ENCODE assay signal across 15 mouse cellular contexts in the genomic region with DNA sequence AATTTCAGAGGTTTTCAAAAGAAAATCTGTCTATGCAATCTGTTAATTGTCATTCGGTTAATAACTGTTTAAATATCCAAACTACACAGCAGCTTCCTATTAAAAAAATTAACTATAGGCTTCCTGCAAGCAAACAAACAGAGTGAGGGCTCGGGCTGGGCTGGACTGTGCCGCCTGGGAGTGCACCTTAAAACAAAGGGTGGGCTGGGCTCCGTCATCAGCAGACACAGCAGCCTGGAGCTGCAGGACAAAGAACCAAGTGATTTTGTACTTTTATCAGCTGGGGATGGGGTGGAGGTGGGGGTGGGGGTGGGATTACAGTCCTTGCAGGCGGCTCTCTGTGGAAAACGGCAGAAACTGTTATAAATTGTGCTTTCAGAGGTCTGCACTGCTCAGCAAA.
A peak's percentile ranks its signal among the peaks of the same experiment; 100 is the strongest.
DNase-seq lines count a peak whose midpoint lies in the region; ATAC-seq and TF ChIP-seq lines count a peak whose summit lies in the region.
"Had no signal": no experiment of that assay in that cellular context is flagged by ENCODE, and none has a peak within 500 bp of the region (broad histone marks: within the 10 kb centered on the region; RNA-seq: fewer than 3 reads in every experiment).

No protein-coding gene starts in this region.

- no peak for TF ChIP-seq POLR2A in brain, embryonic 14.5 days (IDR thresholded peaks at IDR 0.05; ENCODE audit: borderline replicate concordance, extremely low read depth, insufficient read depth, insufficient read length, poor library complexity, severe bottlenecking)

- no peaks in the 10 kb centered on the region for H3K27me3 ChIP-seq in forebrain, embryonic 16.5 days (replicated peaks; ENCODE audit: control insufficient read depth, insufficient read depth, low read length)
- no peaks in the 10 kb centered on the region for H3K27me3 ChIP-seq in limb, embryonic 12.5 days
- H3K27me3 ChIP-seq in neural tube, embryonic 12.5 days (replicated peaks), result no peaks in the 10 kb centered on the region

- peak overlapping the region; percentile 83 for H3K27ac ChIP-seq in forebrain, embryonic 16.5 days (ENCODE audit: low read length)
- peak overlapping the region; percentile 85 for H3K27ac ChIP-seq in limb, embryonic 12.5 days
- H3K27ac ChIP-seq in neural tube, embryonic 12.5 days, result peak overlapping the region; percentile 38; the same call in 1 of the 2 replicates
- H3K27ac ChIP-seq: liver, embryonic 14.5 days had no signal

- no peak overlapping the region for H3K9ac ChIP-seq in forebrain, embryonic 16.5 days (replicated peaks; ENCODE audit: low read depth, low read length)
- H3K9ac ChIP-seq in limb, embryonic 12.5 days (replicated peaks), result 0 out of 2 replicates have a peak overlapping the region, but pooled peaks have one; percentile 28
- 0 out of 2 replicates have a peak overlapping the region, but pooled peaks have one; percentile 3 for H3K9ac ChIP-seq in neural tube, embryonic 12.5 days
- H3K9ac ChIP-seq: liver, embryonic 14.5 days had no signal

- H3K4me3 ChIP-seq in forebrain, embryonic 16.5 days (replicated peaks; ENCODE audit: low read length), result no peak overlapping the region
- no peak overlapping the region for H3K4me3 ChIP-seq in limb, embryonic 12.5 days (replicated peaks)
- H3K4me3 ChIP-seq in neural tube, embryonic 12.5 days, result no peak overlapping the region

- no peaks in the 10 kb centered on the region for H3K9me3 ChIP-seq in forebrain, embryonic 16.5 days (ENCODE audit: control insufficient read depth, low read length)
- no peaks in the 10 kb centered on the region for H3K9me3 ChIP-seq in limb, embryonic 12.5 days
- H3K9me3 ChIP-seq in neural tube, embryonic 12.5 days, result no peaks in the 10 kb centered on the region

- peaks cover 61% of the 10 kb centered on the region for H3K4me1 ChIP-seq in forebrain, embryonic 16.5 days (replicated peaks; ENCODE audit: control insufficient read depth, insufficient read depth, low read length)
- H3K4me1 ChIP-seq in limb, embryonic 12.5 days (replicated peaks), result peaks cover 58% of the 10 kb centered on the region
- peaks cover 51% of the 10 kb centered on the region for H3K4me1 ChIP-seq in neural tube, embryonic 12.5 days

- H3K4me2 ChIP-seq in forebrain, embryonic 16.5 days (ENCODE audit: low read length), result no peak overlapping the region
- H3K4me2 ChIP-seq in limb, embryonic 12.5 days, result no peak overlapping the region; the same call in 1 of the 2 replicates
- no peak overlapping the region; the same call in 1 of the 2 replicates for H3K4me2 ChIP-seq in neural tube, embryonic 12.5 days (replicated peaks)

- ATAC-seq in forebrain, embryonic 16.5 days, result peak; percentile 73
- 0 out of 2 replicates have a peak, but pooled peaks have one; percentile 66 for ATAC-seq in limb, embryonic 12.5 days (ENCODE audit: insufficient number of reproducible peaks, insufficient read depth, low FRiP score, low TSS enrichment, low read depth)
- peak; percentile 73 for ATAC-seq in neural tube, embryonic 12.5 days (ENCODE audit: low FRiP score, low read depth)
- ATAC-seq: CD4-positive, CD25-positive, alpha-beta regulatory T cell, adult 4 months had no signal

- no peaks in the 10 kb centered on the region for H3K36me3 ChIP-seq in forebrain, embryonic 16.5 days (ENCODE audit: control insufficient read depth, insufficient read depth)
- H3K36me3 ChIP-seq in limb, embryonic 12.5 days, result peaks cover 18% of the 10 kb centered on the region
- H3K36me3 ChIP-seq in neural tube, embryonic 12.5 days, result peaks cover 13% of the 10 kb centered on the region; the same call in 1 of the 2 replicates

- 12% methylated on average over 6 of the region's 6 CpGs for WGBS in forebrain, embryonic 16.5 days
- WGBS in limb, embryonic 12.5 days, result 13% methylated on average over 6 of the region's 6 CpGs
- 15% methylated on average over 6 of the region's 6 CpGs for WGBS in neural tube, embryonic 12.5 days

- TF ChIP-seq CTCF in brain, embryonic 14.5 days (IDR thresholded peaks at IDR 0.05; ENCODE audit: borderline replicate concordance, extremely low read depth, insufficient read depth, insufficient read length), result no peak

- peak; percentile 88 for DNase-seq in brain, embryonic 14.5 days (ENCODE audit: low read depth)
- DNase-seq in left cerebral cortex, adult 11 months (ENCODE audit: low spot score), result no peak
- DNase-seq in cerebellum, adult 9-11 months, result no peak
- DNase-seq in gastrocnemius, postnatal 25 days, result no peak
- DNase-seq in kidney, postnatal 36 days, result no peak
- DNase-seq: adrenal gland, postnatal 25 days; cerebellum, adult 18-20 months; kidney, adult 9 months; lung, postnatal 4 days; right cerebral cortex, postnatal 14 days had no signal
